Mouse (Mus musculus) midbrain, postnatal 0 days (tissue): ENCODE measurements around the gene Vwa3a. TPM values are rescaled to one million over a fixed set of nuclear protein-coding genes. Genes with fewer than 3 reads are reported as not detected.

Experiments
- ATAC-seq: fragments of 200-750 bp; cut with Nextera tagmentation; 2 replicates; pipeline ENCODE4 v1.8.0; 2017; ENCODE audit warnings: moderate number of reproducible peaks, mild to moderate bottlenecking, moderate TSS enrichment, moderate library complexity; ENCODE audit not compliant: low FRiP score
- DNase-seq: peaks from one replicate; pipeline ENCODE4 v3.0.0-alpha.2; 2015; ENCODE audit warnings: low spot score
- H3K27ac ChIP-seq: fragments of 300-500 bp; sonication (generic); 2 replicates; pipeline ENCODE4 v1.5.1; 2014; ENCODE audit warnings: low read depth, mild to moderate bottlenecking, low read length, mixed read lengths
- H3K27me3 ChIP-seq: fragments of 300-500 bp; sonication (generic); 2 replicates; pipeline ENCODE4 v1.6.1; 2014; ENCODE audit warnings: low read length, control low read depth, mixed read lengths; ENCODE audit not compliant: insufficient read depth
- H3K36me3 ChIP-seq: fragments of 300-500 bp; sonication (generic); 2 replicates; pipeline ENCODE4 v1.6.1; 2014; ENCODE audit warnings: low read length, control low read depth, mixed read lengths; ENCODE audit not compliant: insufficient read depth
- H3K4me1 ChIP-seq: fragments of 300-500 bp; sonication (generic); 2 replicates; pipeline ENCODE4 v1.6.1; 2014; ENCODE audit warnings: mild to moderate bottlenecking, control low read depth, antibody characterized with exemption, low read length, mixed read lengths; ENCODE audit not compliant: insufficient read depth
- H3K4me2 ChIP-seq: fragments of 300-500 bp; sonication (generic); 2 replicates; pipeline ENCODE4 v1.6.1; 2014; ENCODE audit warnings: low read depth, mild to moderate bottlenecking, low read length, mixed read lengths; ENCODE audit not compliant: poor library complexity, severe bottlenecking
- H3K4me3 ChIP-seq: fragments of 300-500 bp; sonication (generic); 2 replicates; pipeline ENCODE4 v1.5.1; 2014; ENCODE audit warnings: low read depth, mild to moderate bottlenecking, low read length, moderate library complexity
- H3K9ac ChIP-seq: fragments of 300-500 bp; sonication (generic); replicated peaks from 2 replicates; pipeline ENCODE4 v1.6.1; 2014; ENCODE audit warnings: mild to moderate bottlenecking, low read length, moderate library complexity, mixed read lengths; ENCODE audit not compliant: poor library complexity, severe bottlenecking
- H3K9me3 ChIP-seq: fragments of 300-500 bp; sonication (generic); 2 replicates; pipeline ENCODE4 v1.6.1; 2016; ENCODE audit warnings: low read length, control low read depth
- CTCF ChIP-seq: IDR thresholded peaks from 2 replicates; pipeline ENCODE4 v1.5.1; 2016; ENCODE audit warnings: antibody characterized with exemption, mild to moderate bottlenecking
- WGBS: fragments of 180-500 bp; shearing (Covaris S2); extraction: QIAGEN DNeasy Blood & Tissue Kit; methylation state at CpG from one replicate; pipeline ENCODE4 v1.1.7; 2014; 5-methylcytosine and 5-hydroxymethylcytosine counted together
- polyA plus RNA-seq: library from polyadenylated mRNA; unstranded; fragments of >200 nt; fragmentation: Nextera tagmentation; extraction: Ambion mirVana; gene quantifications from 2 replicates; pipeline ENCODE4 v1.2.1, GENCODE M21; 2015
- total RNA-seq: library from RNA; depleted of rRNA; stranded (reverse); fragments of >200 nt; gene quantifications from 2 replicates; pipeline ENCODE4 v1.2.3, GENCODE M21; 2014; rRNA removed

The Vwa3a gene
- 1.6 and 2.4 TPM in 2 replicates for total RNA-seq
- 1.8 and 2.3 TPM in 2 replicates for polyA plus RNA-seq

GRCm38 (mm10) chr7:120739018-120739417 lies at the start of gene Vwa3a:
Vwa3a (plus strand) TSS chr7:120739318.
- no peak for TF ChIP-seq CTCF
- Histone ChIP-seq H3K9me3 (no peaks in the 10 kb centered on the region), H3K36me3 (no peaks in the 10 kb centered on the region), H3K4me2 (no peak within 1 kb of the TSS; the same call in 1 of the 2 replicates), H3K27me3 (no peaks in the 10 kb centered on the region), H3K4me1 (no peaks in the 10 kb centered on the region), H3K9ac (no peak within 1 kb of the TSS), H3K4me3 (no peak within 1 kb of the TSS), H3K27ac (no peak within 1 kb of the TSS)
- DNase-seq (no peak), ATAC-seq (no peak)
- WGBS: 79% methylated on average over 6 of the region's 6 CpGs

- ATAC-seq (no peak), DNase-seq (no peak)
- H3K36me3 ChIP-seq: no peaks in the 10 kb centered on the region
- WGBS: 76% methylated on average over 4 of the region's 4 CpGs
- no peaks in the 10 kb centered on the region for H3K27me3 ChIP-seq
- no peak overlapping the region for H3K27ac ChIP-seq
- TF ChIP-seq CTCF: peak; percentile 46
- H3K9ac ChIP-seq: no peak overlapping the region
- no peaks in the 10 kb centered on the region for H3K9me3 ChIP-seq
- H3K4me1 ChIP-seq: no peaks in the 10 kb centered on the region
- H3K4me2 ChIP-seq: no peak overlapping the region
- no peak overlapping the region for H3K4me3 ChIP-seq
Measured at GRCm38 (mm10) chr7:120690634-120691033, 48.5 kb upstream of the Vwa3a start.

GRCm38 (mm10) chr7:120693831-120694375 lies 45.2 kb upstream of the Vwa3a start:
- 91% methylated on average over 5 of the region's 5 CpGs for WGBS
- H3K27me3 ChIP-seq: no peaks in the 10 kb centered on the region
- ATAC-seq: no peak

GRCm38 (mm10) chr7:120695196-120695595 lies 43.9 kb upstream of the Vwa3a start:
- no peaks in the 10 kb centered on the region for H3K4me1 ChIP-seq
- H3K27me3 ChIP-seq: no peaks in the 10 kb centered on the region
- TF ChIP-seq CTCF: no peak

More at GRCm38 (mm10) chr7:120693831-120694375, 45.2 kb upstream of the Vwa3a start:
- no peak overlapping the region for H3K4me3 ChIP-seq
- no peak overlapping the region for H3K4me2 ChIP-seq
- no peak overlapping the region for H3K27ac ChIP-seq
- H3K9ac ChIP-seq: no peak overlapping the region
- no peaks in the 10 kb centered on the region for H3K9me3 ChIP-seq
- no peak for DNase-seq
- H3K36me3 ChIP-seq: no peaks in the 10 kb centered on the region
- TF ChIP-seq CTCF: no peak
- no peaks in the 10 kb centered on the region for H3K4me1 ChIP-seq

GRCm38 (mm10) chr7:120695641-120696040 lies 43.5 kb upstream of the Vwa3a start:
- Histone ChIP-seq H3K36me3 (no peaks in the 10 kb centered on the region), H3K4me3 (no peak overlapping the region)
- WGBS: 56% methylated on average over 1 of the region's 1 CpGs

More at GRCm38 (mm10) chr7:120695196-120695595, 43.9 kb upstream of the Vwa3a start:
- Histone ChIP-seq H3K27ac (no peak overlapping the region), H3K4me2 (no peak overlapping the region), H3K4me3 (no peak overlapping the region), H3K36me3 (no peaks in the 10 kb centered on the region), H3K9ac (no peak overlapping the region), H3K9me3 (no peaks in the 10 kb centered on the region)
- DNase-seq (no peak), ATAC-seq (no peak)
- 34% methylated on average over 6 of the region's 6 CpGs for WGBS

GRCm38 (mm10) chr7:120696331-120696730 lies 42.8 kb upstream of the Vwa3a start:
- H3K27ac ChIP-seq: no peak overlapping the region
- H3K4me1 ChIP-seq: no peaks in the 10 kb centered on the region
- H3K36me3 ChIP-seq: no peaks in the 10 kb centered on the region
- H3K4me2 ChIP-seq: no peak overlapping the region
- H3K4me3 ChIP-seq: no peak overlapping the region
- H3K27me3 ChIP-seq: no peaks in the 10 kb centered on the region
- no peak for ATAC-seq
- no peak for TF ChIP-seq CTCF
- 93% methylated on average over 2 of the region's 2 CpGs for WGBS
- no peak overlapping the region for H3K9ac ChIP-seq
- no peaks in the 10 kb centered on the region for H3K9me3 ChIP-seq
- no peak for DNase-seq

More at GRCm38 (mm10) chr7:120695641-120696040, 43.5 kb upstream of the Vwa3a start:
- no peaks in the 10 kb centered on the region for H3K27me3 ChIP-seq
- no peak overlapping the region for H3K27ac ChIP-seq
- no peak overlapping the region for H3K9ac ChIP-seq
- H3K9me3 ChIP-seq: no peaks in the 10 kb centered on the region
- H3K4me2 ChIP-seq: no peak overlapping the region
- DNase-seq: no peak
- H3K4me1 ChIP-seq: no peaks in the 10 kb centered on the region
- no peak for ATAC-seq
- TF ChIP-seq CTCF: no peak
